Mouse (Mus musculus) heart, adult 10 weeks (tissue): ENCODE measurements around the gene Dusp6. TPM values are rescaled to one million over a fixed set of nuclear protein-coding genes. Genes with fewer than 3 reads are reported as not detected.

Experiments used
- polyA plus RNA-seq: library from polyadenylated mRNA; stranded (reverse); fragments of 350-450 nt; fragmentation: Illumina TruSeq; extraction: RNeasy Lipid Tissue Mini Kit (QIAGEN cat#74804); gene quantifications from one replicate; pipeline ENCODE4 v1.2.3, GENCODE M21; 2014; ENCODE audit warnings: low read depth, low replicate concordance

The Dusp6 gene
- polyA plus RNA-seq, result 14.5 TPM

DNA sequence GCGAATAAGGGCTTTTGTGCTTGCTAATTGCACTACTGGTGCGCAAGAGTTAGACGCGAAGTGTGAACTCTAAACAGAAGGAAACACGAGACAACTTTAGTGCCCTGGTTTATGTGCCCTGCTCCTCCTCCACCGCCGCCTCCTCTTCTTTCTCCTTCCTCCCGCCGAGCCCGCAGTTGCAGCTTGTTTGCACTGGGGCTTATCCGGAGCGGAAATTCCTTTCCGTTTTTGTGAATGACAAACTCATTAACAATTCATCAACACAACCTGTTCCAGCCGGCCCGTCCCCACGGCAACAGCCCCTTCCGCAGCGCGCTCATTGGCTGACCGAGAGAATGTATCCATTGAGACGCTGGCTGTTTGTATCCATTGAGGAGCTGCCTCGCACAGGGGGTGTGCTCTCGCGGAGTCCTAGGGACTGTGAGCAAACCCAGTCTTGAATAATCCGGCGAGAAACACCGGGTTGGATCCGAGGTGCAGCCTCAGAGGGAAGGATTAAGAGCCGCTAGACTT is at the start of gene Dusp6:
TSS of gene Dusp6 (plus strand) at position 365 of the 513 bp plus-strand sequence.

Other genes starting within 250 kb of the Dusp6 start
- 6.0 TPM for gene Poc1b, start 156.2 kb upstream of the Dusp6 start, polyA plus RNA-seq
- gene Galnt4, start 155.1 kb upstream of the Dusp6 start, polyA plus RNA-seq, result 3.2 TPM
- not detected for gene Phxr2, start 136.9 kb upstream of the Dusp6 start, polyA plus RNA-seq